Mouse (Mus musculus): ENCODE measurements around the gene Dctn2. TPM values are rescaled to one million over a fixed set of nuclear protein-coding genes. Genes with fewer than 3 reads are reported as not detected.
"Not testable (repeated sequence)": the region's sequence is repeated elsewhere in the genome, so short reads cannot be mapped to it uniquely, and the experiment has no call there.

The Dctn2 gene
- polyA plus RNA-seq, 1 experiment from 2014 or later = 150 TPM

DNA sequence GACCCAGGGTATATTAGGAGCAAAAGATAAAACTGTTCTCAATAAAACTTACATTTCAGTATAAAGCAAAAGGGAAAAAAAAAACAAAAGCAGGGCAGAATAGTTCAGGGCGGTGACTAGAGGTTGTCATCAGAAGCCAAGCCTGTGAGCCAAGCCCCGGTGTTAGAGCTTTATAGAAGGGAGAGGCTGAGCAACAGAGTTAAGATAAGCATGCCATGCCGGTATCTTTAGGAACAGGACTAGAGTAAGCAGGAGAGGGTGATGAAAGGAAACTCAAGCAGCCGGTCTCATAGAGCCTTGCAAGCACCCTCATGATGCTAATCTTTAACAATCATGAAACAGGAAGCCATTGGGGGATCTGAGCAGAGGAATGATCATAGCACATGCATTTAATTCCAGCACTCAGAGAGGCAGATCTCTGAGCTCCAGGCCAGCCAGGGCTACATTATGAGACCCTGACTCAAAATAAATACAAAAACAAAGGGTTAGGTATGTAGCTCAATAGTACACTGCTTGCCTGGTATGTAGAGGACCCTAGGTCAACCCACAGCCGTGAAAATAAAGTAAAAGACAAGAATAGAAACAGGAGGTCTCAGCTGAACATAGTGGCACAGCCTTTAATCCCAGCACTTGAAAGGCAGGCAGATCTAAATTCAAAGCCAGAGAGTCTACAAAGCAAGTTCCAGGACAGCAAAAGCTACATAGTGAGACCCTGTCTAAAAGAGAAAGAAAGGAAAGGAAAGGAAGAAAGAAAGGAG lies 25.9 kb downstream of the Dctn2 start:
- 35% methylated on average over 5 of the region's 5 CpGs for WGBS
- Histone ChIP-seq H3K4me3 (replicated peaks) (peak overlapping the region; percentile 69), H3K9ac (peak overlapping the region; percentile 69), H3K27ac (peak overlapping the region; percentile 92; the same call in 1 of the 2 replicates), H3K4me2 (replicated peaks) (peak overlapping the region; percentile 78), H3K27me3 (replicated peaks) (no peaks in the 10 kb centered on the region), H3K36me3 (peaks cover 38% of the 10 kb centered on the region), H3K4me1 (replicated peaks) (peaks cover 23% of the 10 kb centered on the region), H3K9me3 (no peaks in the 10 kb centered on the region)
- ATAC-seq = no peak

DNA sequence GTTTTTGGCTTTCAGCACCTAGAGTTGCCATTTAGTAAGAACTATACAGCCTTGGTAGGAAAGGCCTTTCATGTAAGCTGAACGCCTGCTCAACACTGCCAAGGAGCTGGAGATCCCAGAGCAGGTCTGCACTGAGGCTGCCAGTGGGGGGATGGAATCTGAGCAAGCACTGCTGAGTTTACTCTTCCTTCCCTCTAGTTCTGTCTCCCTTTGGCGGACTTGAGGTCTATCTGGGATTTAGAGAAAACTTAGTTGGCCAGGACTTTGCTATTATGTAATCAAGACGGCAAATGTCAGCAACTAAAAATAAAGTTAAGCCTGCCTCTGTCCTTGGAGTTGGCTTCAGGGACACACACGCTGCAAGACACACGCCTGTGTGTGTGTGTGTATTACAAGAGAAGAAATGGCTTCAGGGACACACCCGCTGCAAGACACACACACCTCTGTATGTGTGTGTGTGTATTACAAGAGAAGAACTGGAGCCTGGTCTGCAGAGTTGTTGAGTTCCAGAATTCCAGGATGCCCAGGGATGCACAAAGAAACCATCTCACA lies 26.9 kb downstream of the Dctn2 start:
- Histone ChIP-seq H3K27ac (no peak overlapping the region), H3K4me1 (replicated peaks) (peaks cover 16% of the 10 kb centered on the region), H3K27me3 (replicated peaks) (no peaks in the 10 kb centered on the region), H3K9me3 (no peaks in the 10 kb centered on the region), H3K36me3 (peaks cover 46% of the 10 kb centered on the region), H3K9ac (no peak overlapping the region), H3K4me2 (replicated peaks) (peak overlapping the region; percentile 78), H3K4me3 (replicated peaks) (no peak overlapping the region)
- 83% methylated on average over 6 of the region's 6 CpGs for WGBS
- no peak for ATAC-seq

DNA sequence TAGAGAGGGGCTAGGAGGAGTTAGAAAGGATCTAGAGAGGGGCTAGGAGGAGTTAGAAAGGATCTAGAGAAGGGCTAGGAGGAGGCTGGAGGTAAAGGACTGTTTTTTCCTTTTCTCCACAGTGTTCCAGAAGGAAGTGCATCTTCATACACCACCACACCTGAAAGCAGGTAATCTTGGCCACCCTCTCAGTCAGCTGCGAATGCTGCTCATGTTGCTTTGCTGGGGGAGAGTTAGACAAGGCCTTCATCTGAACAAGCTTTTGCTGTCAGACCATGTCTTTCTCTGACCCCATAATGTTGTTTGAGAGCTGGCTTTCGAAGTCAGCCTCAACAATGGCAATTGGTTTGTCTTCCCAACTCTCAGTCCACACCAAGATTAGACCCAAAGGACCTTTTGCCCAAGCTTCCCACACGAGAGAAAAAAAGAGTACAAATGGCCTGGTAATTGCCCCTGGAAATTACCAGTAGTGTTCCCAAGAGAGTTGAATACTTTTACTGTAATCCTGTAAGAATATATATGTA lies 27.5 kb downstream of the Dctn2 start:
- no peak for ATAC-seq
- Histone ChIP-seq H3K4me2 (replicated peaks) (no peak overlapping the region), H3K27me3 (replicated peaks) (no peaks in the 10 kb centered on the region), H3K27ac (no peak overlapping the region), H3K4me3 (replicated peaks) (no peak overlapping the region), H3K9ac (no peak overlapping the region), H3K4me1 (replicated peaks) (peaks cover 16% of the 10 kb centered on the region), H3K36me3 (peaks cover 46% of the 10 kb centered on the region), H3K9me3 (no peaks in the 10 kb centered on the region)
- 83% methylated on average over 3 of the region's 3 CpGs for WGBS

DNA sequence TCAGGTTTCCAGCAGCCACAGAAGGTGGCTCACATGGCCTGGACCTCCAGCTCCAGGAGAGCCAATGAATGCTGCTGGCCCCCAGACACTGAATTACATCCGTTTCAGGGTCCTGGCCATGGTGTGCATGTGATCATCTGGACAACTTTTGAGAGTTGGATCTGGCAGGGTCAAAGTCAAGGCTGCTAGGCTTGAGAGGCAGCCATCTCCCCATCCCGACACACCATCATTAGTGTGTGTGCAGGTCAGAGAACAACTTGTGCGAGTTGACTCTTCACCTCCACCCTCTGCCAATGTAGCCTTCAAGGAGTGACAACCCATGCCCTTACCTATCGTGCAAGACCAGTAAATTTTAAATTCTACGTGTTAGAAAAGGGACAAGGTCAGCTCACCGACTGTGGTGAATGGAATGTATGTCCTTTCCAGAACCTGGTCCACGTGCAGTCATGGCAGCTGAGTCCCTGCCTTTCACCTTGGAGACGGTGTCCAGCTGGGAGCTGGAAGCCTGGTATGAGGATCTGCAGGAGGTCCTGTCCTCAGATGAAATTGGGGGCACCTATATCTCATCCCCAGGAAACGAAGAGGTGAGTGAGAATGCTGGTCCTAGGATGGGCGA lies 28.8 kb downstream of the Dctn2 start:
- Histone ChIP-seq H3K36me3 (peaks cover 53% of the 10 kb centered on the region), H3K9me3 (no peaks in the 10 kb centered on the region), H3K4me2 (replicated peaks) (no peak overlapping the region), H3K27me3 (replicated peaks) (no peaks in the 10 kb centered on the region), H3K9ac (no peak overlapping the region), H3K27ac (no peak overlapping the region), H3K4me1 (replicated peaks) (peaks cover 12% of the 10 kb centered on the region), H3K4me3 (replicated peaks) (no peak overlapping the region)
- WGBS = 88% methylated on average over 10 of the region's 10 CpGs
- no peak for ATAC-seq

DNA sequence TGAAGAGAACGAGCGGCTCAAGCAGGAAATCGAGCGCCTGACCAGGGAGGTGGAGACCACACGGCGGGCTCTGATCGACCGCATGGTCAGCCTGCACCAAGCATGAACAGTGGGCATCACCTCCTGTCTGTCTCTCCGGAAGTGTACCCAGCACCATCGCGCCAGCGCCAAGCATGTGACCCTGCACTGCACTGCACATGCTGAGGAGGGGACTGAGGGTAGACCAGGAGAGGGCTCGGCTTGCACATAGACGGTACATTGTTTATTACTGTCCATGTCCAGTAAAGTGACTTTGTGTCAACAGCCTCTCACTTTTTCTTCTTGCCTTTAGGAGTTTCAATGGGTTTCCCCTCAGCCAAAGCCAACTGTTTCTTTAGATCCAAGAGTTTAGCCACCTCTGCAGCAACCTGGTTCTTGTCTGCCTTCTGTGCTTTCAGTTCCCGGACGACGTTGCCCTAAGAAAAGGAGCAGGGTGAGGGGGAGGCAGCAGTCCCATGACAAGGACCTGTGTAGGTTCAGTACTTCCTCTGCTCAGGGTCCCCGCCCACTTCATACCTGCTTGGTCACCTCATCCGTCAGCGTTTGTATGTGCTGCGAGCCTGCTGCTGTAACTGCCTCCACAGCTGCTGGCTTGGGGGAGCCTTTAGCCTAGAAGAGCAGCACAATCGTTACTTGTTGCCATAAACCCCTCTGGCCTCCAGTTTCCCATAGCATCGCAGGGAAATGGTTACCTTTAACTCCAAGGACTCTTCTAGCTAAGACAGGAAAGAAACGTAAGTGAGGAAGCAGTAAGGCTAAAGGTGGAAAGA lies 30.0 kb downstream of the Dctn2 start:
- Histone ChIP-seq H3K27me3 (replicated peaks) (no peaks in the 10 kb centered on the region), H3K4me2 (replicated peaks) (no peak overlapping the region), H3K4me3 (replicated peaks) (no peak overlapping the region), H3K9ac (no peak overlapping the region), H3K36me3 (peaks cover 53% of the 10 kb centered on the region), H3K9me3 (no peaks in the 10 kb centered on the region), H3K4me1 (replicated peaks) (peaks cover 12% of the 10 kb centered on the region), H3K27ac (no peak overlapping the region)
- 83% methylated on average over 24 of the region's 24 CpGs for WGBS
- ATAC-seq = no peak

DNA sequence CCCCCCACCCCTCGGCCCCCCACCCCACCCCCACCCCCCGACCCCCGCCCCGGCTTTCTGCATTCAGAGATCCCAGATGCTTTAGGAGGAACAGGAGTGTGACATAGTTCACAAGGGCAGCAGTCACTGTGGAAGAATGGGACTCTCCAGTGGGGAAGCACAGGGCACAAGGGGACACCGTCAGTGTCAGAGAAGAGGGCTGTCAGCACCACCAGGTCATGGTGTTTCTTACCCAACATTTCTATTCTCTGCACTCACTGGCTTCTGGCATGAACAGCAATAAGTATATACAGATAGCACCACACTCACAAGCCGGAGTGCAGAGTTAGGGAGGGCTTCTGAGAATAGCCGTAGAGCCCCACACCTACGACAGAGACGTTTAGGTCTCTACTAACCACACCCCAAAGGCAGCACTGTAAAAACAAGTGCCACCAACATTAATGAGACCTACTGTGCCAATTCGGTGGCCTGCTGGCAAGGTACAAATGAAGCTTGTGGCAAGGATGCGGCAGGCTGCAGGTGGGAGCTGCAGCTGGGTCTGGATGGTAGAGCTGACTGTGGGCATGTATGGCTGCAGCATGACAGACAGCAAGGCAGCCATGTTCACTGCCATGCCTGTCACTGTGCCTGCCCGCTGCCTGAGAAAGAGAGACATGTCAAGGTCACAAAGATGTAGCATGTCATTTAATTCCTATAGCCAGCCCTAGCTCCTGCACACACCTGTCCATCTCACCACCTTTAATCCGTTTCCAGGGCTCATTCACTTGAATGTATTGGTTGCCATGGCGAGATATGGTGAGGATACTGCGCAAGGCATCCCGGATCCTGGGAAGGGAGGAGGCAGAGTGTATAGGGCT lies 31.1 kb downstream of the Dctn2 start:
- Histone ChIP-seq H3K4me1 (replicated peaks) (peaks cover 5% of the 10 kb centered on the region), H3K27ac (no peak overlapping the region), H3K9me3 (no peaks in the 10 kb centered on the region), H3K9ac (no peak overlapping the region), H3K27me3 (replicated peaks) (no peaks in the 10 kb centered on the region), H3K4me3 (replicated peaks) (no peak overlapping the region), H3K36me3 (peaks cover 58% of the 10 kb centered on the region), H3K4me2 (replicated peaks) (no peak overlapping the region)
- WGBS = 90% methylated on average over 16 of the region's 16 CpGs
- ATAC-seq = no peak; the same call in 1 of the 2 replicates

DNA sequence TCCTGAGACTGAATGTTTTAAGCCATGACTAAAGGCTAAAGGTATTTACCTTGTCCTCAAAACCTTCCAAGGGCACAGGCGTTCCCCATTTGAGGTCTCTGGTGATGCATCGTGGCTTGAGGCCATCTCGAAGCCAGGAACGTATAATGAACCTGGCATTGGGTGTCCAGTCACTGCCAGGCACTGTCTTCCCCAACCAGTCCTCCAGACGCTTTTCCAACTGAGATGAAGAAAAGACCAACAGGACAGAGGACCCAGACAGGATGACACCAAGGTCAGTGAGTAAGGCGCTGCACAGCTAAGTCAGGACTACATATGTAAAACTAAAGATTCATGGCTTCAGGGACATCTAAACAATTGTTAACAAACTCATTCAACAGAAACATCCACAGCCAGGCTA lies 34.2 kb downstream of the Dctn2 start:
- Histone ChIP-seq H3K9ac (no peak overlapping the region), H3K4me1 (replicated peaks) (no peaks in the 10 kb centered on the region), H3K36me3 (peaks cover 61% of the 10 kb centered on the region), H3K4me2 (replicated peaks) (no peak overlapping the region), H3K27ac (no peak overlapping the region), H3K4me3 (replicated peaks) (no peak overlapping the region), H3K27me3 (replicated peaks) (no peaks in the 10 kb centered on the region), H3K9me3 (no peaks in the 10 kb centered on the region)
- ATAC-seq = no peak
- 93% methylated on average over 6 of the region's 6 CpGs for WGBS

DNA sequence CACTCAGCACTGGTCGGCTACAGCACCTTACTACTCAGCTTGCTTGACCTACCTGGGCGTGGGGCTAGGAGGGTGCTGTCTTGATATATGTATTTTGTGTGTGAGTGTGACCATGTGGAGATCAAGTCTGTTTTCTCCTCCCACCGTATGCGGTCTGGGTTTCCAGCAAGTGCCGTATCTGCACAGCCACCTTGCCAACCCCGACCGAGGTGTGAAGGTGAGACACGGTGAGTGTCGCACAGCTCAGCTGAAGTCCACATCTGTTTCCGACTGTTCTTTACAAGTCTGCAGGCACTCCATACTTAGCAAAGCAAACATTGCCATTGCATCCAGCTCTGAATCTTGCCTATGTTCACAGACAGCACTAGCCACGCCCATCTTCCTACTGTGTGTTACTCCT lies 37.0 kb downstream of the Dctn2 start:
- Histone ChIP-seq H3K9me3 (no peaks in the 10 kb centered on the region), H3K36me3 (peaks cover 62% of the 10 kb centered on the region), H3K9ac (no peak overlapping the region), H3K4me3 (replicated peaks) (no peak overlapping the region), H3K4me1 (replicated peaks) (no peaks in the 10 kb centered on the region), H3K27ac (no peak overlapping the region), H3K4me2 (replicated peaks) (no peak overlapping the region), H3K27me3 (replicated peaks) (no peaks in the 10 kb centered on the region)
- ATAC-seq = no peak
- WGBS = 95% methylated on average over 11 of the region's 11 CpGs

DNA sequence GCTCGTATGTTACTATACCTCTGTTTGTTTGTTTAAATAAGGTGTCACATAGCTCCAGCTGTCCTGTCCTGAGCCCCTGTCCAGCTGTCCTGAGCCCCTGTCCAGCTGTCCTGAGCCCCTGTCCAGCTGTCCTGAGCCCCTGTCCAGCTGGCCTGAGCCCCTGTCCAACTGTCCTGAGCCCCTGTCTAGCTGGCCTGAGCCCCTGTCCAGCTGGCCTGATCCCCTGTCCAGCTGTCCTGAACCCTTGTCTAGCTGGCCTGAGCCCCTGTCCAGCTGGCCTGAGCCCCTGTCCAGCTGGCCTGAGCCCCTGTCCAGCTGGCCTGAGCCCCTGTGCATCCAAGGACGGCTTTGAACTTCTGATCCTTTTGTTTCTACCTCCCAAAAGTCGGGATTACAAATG lies 43.0 kb downstream of the Dctn2 start:
- H3K9ac ChIP-seq; H3K27me3 ChIP-seq (replicated peaks); ATAC-seq; H3K4me1 ChIP-seq (replicated peaks); H3K4me2 ChIP-seq (replicated peaks); H3K4me3 ChIP-seq (replicated peaks); H3K27ac ChIP-seq; H3K9me3 ChIP-seq: not testable (repeated sequence)
- 84% methylated on average over 3 of the region's 3 CpGs for WGBS
- H3K36me3 ChIP-seq = peaks cover 48% of the 10 kb centered on the region

DNA sequence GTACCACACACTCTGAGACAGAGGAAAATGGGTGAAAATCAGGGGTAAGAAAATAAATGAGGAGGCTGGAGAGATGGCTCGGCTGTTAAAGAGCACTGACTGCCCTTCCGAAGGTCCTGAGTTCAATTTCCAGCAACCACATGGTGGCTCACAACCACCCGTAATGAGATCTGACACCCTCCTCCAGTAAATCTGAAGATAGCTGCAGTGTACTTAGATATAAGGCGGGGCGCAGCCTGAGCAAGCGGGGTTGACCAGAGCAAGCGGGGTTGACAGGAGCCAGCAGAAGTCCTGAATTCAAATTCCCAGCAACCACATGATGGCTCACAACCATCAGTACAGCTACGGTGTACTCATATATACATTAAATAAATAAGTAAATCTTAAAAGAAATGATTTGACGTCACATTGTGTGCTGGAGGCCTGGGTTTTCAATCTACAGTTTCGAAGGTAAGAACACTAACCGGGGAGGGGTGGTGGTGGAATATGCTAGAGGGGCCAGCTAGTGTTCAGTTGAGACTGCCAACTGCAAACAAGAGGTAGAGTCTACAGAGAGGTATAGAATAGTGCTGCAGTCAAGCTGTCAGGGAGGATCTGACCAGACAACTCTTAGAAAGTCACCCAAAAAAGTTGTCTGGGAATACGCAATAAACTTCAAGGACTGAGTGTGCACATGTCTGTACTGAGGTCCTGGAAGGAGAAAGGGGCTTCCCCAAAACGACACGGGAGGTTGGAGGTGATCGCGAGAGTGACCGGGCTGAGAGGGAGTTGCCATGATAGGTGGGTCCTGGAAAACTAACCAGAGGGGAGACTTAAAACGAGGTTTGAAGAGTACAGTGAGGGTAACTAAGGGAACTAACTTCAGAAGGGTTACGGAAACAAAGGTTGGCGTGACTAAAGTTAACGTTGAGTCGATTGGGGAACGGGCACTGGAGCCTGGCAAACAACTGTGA lies 44.6 kb downstream of the Dctn2 start:
- H3K4me3 ChIP-seq (replicated peaks) = peak overlapping the region; percentile 75
- WGBS = 32% methylated on average over 23 of the region's 23 CpGs
- peak overlapping the region; percentile 49; the same call in 1 of the 2 replicates for H3K27ac ChIP-seq
- peak; percentile 69 for ATAC-seq
- H3K9ac ChIP-seq = peak overlapping the region; percentile 87
- H3K4me2 ChIP-seq (replicated peaks) = peak overlapping the region; percentile 75
- no peaks in the 10 kb centered on the region for H3K9me3 ChIP-seq
- no peaks in the 10 kb centered on the region for H3K27me3 ChIP-seq (replicated peaks)
- H3K4me1 ChIP-seq (replicated peaks) = peaks cover 8% of the 10 kb centered on the region
- peaks cover 33% of the 10 kb centered on the region for H3K36me3 ChIP-seq
